25 mouse cellular contexts compared by ENCODE assay signal in genomic region chr6:114965396-114965795, GRCm38 (mm10).
"Had no signal": no experiment of that assay in that cellular context is flagged by ENCODE, and none has a peak within 500 bp of the region (broad histone marks: within the 10 kb centered on the region; RNA-seq: fewer than 3 reads in every experiment).

No protein-coding gene starts in this region.

- DNase-seq: gastrocnemius, postnatal 14 days; gastrocnemius, postnatal 36 days; heart, adult 11 months; heart, adult 2 months; heart, postnatal 14 days; heart, postnatal 36 days; kidney, adult 11 months; kidney, adult 2 months; kidney, adult 9 months; kidney, postnatal 14 days; kidney, postnatal 36 days; layer of hippocampus, postnatal 36 days; left cerebral cortex, postnatal 4 days had no signal

- ATAC-seq: hindbrain, postnatal 0 days; intestine, embryonic 16.5 days; liver, embryonic 12.5 days had no signal

- H3K4me2 ChIP-seq: heart, embryonic 11.5 days; heart, embryonic 13.5 days; heart, embryonic 15.5 days; hindbrain, embryonic 13.5 days; hindbrain, embryonic 15.5 days; kidney, embryonic 15.5 days; limb, embryonic 15.5 days; liver, embryonic 12.5 days had no signal

- H3K4me3 ChIP-seq: heart, adult 2 months; heart, embryonic 13.5 days; heart, embryonic 15.5 days; hindbrain, embryonic 13.5 days; hindbrain, embryonic 15.5 days; kidney, embryonic 15.5 days; limb, embryonic 13.5 days; limb, embryonic 15.5 days; liver, embryonic 12.5 days had no signal

- H3K9ac ChIP-seq: heart, embryonic 13.5 days; heart, embryonic 15.5 days; hindbrain, embryonic 13.5 days; hindbrain, embryonic 15.5 days; kidney, embryonic 15.5 days; limb, embryonic 13.5 days; limb, embryonic 15.5 days; liver, embryonic 12.5 days had no signal

- H3K9me3 ChIP-seq: heart, embryonic 13.5 days; heart, embryonic 15.5 days; hindbrain, embryonic 13.5 days; hindbrain, embryonic 15.5 days; kidney, embryonic 15.5 days; limb, embryonic 13.5 days; limb, embryonic 15.5 days; liver, embryonic 12.5 days had no signal

- H3K27me3 ChIP-seq: hindbrain, embryonic 15.5 days; limb, embryonic 13.5 days; limb, embryonic 15.5 days had no signal

- H3K27ac ChIP-seq: heart, adult 2 months; heart, embryonic 13.5 days; heart, embryonic 15.5 days; hindbrain, embryonic 13.5 days; hindbrain, embryonic 15.5 days; hindbrain, postnatal 0 days; kidney, embryonic 15.5 days; kidney, postnatal 0 days; limb, embryonic 13.5 days; limb, embryonic 15.5 days; liver, embryonic 12.5 days had no signal

- H3K36me3 ChIP-seq: heart, embryonic 13.5 days; heart, embryonic 15.5 days; hindbrain, embryonic 13.5 days; hindbrain, embryonic 15.5 days; kidney, embryonic 15.5 days; limb, embryonic 13.5 days; limb, embryonic 15.5 days; liver, embryonic 12.5 days had no signal
